Mouse (Mus musculus): ENCODE results near the gene Ankrd28.
"Not testable (repeated sequence)": the region's sequence is repeated elsewhere in the genome, so short reads cannot be mapped to it uniquely, and the experiment has no call there.

Gene Ankrd28

GRCm38 (mm10) chr14:31830571-31831369 lies at the start of gene Ankrd28:
Gene Ankrd28 (minus strand): TSS chr14:31830651.
- peak; percentile 95 for DNase-seq

GRCm38 (mm10) chr14:31879456-31879855 lies 49.0 kb upstream of the Ankrd28 start:
- no peak for DNase-seq

GRCm38 (mm10) chr14:31872130-31872529 lies 41.7 kb upstream of the Ankrd28 start:
- DNase-seq, result peak; percentile 41

- DNase-seq, result no peak
Observed at GRCm38 (mm10) chr14:31870436-31870835, 40.0 kb upstream of the Ankrd28 start.

- DNase-seq, result peak; percentile 26
Observed at GRCm38 (mm10) chr14:31868591-31868990, 38.1 kb upstream of the Ankrd28 start.

DNA sequence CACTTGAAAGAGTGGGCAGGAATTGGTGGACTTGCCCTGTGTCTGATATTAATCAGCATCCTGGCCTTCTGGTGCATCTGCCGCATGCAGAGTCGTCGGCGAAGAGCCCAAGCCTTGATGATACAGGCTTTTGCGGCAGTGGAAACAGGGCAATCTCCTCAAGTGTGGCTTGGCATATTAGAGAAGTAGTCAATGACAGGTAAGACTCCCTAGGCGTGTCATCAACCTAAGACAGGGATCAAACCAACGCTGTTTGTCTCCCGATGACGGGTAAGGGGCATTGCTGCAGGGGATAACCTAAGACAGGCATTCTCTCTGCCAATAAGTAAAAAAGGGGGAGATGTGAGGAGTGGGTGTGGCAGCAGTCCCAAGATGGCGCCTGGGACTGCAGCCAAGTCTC lies 35.9 kb upstream of the Ankrd28 start:
- not testable (repeated sequence) for DNase-seq

- DNase-seq, result no peak
Observed at GRCm38 (mm10) chr14:31858679-31859078, 28.2 kb upstream of the Ankrd28 start.

DNA sequence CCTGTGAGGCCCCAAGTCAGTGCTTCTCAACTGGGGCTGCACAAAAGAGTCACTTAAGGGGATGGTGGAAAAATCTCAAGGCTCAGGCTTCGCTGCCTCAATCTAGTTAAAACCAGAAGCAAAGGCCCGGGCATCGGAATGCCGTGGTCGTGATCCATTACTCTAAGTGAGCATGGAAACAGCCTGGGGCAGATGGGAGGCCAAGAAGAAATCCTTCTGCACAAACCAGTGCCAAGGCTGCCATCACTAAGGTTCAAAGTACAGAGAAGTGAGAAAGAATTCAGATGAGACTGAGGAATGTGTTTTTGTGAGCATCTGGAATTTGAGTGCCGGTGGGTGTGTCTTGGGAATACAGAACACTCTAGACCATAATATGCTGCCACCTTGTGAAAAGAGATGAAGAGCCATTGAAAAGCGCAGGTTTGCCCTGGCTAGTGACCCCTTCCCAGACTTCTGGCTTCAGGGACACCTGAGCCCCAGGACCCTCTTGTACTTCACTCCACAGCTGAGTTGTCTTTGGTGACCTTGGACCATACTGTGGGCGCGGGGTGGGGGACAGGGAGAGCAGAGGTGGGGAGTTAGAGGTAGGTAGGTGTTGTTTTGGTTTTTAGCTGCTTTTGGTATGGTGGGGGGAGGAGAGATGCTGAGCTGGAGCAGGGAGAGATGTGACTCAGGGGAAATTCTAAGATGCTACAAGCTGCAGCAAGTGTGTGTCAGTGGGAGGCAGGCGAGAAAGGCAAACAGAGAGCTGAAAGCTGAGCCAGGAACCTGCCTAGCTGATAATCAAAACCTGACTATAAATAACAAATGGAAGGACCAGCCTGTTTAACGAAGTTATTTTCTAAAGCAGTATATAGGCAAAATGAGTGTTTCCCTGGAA lies 26.9 kb upstream of the Ankrd28 start:
- DNase-seq, result peak; percentile 72

DNA sequence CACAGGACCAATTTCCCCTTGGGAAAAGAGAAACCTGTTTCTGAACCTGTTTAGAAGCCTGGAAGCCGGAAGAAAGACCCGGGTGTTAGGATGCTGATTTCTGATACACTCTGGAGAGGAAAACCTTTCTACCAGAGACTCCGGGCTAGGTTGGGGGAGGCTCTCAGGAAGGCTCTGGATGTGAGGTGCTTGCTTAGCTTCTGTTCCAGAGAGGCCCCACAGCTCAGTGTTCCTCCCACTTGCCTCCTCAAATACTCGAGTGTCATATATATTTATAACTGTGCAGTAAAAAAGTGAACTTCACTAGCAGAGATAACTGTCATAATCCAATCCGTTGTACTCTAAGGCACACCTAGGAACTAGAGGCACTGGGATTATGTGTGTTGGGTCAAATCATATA lies 25.6 kb upstream of the Ankrd28 start:
- DNase-seq, result no peak

DNA sequence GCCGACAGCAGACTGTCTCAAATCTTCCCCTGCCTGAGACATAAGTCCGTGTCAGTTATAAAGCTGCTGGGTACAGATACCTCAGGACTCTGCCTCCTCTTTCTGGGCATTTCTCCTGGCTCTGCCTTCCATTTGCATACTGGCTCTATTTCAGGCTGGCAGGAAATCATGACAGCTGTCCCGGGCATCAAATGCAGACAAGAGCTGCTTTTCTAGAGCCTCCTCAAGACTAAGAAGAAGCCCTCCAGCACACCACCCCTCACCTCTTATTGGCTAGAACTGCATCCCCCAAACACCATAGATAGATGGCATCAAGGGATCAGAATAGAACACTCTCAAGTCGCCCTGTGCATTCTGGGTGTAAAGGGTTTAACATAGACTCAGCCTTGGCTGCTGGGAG lies 24.2 kb upstream of the Ankrd28 start:
- DNase-seq, result no peak

DNA sequence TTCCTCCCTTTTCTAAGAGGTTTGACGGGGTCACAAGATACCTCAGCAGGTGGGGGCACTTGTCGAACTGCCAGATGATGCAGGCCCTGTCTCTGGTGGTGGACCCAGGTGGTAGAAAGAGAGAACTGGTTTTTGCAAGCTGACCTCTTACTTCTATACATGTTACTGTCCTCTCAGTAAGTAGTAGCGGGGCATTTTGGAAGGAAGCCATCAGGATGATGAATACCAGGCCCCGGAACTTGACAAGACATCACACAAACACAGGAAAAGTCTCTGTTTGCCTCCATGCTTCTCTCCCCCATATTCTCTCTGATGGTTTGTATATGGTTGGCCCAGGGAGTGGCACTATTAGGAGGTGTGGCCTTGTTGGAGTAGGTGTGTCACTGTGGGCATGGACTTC lies 13.1 kb upstream of the Ankrd28 start:
- no peak for DNase-seq

- DNase-seq, result peak; percentile 38
Observed at GRCm38 (mm10) chr14:31832022-31832421, 1.6 kb upstream of the Ankrd28 start.

DNA sequence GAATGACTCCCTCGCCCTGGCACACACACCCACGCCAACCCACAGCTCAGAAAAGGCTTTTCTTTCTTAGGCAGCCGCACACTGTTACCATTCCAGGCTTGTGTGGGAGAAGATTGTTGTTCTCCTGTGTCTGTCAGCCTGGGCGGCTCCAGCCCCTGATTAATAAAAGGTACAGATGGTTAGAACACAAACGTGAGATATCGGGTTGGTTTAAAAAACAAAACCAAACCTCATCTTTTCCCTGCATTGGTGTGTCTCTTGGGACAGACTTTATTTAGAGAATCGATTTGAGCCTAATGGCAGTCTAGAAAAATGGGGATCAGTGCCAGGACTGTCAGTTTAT lies 890 bp upstream of the Ankrd28 start:
- DNase-seq, result peak; percentile 27

GRCm38 (mm10) chr14:31829761-31830562 lies 489 bp downstream of the Ankrd28 start:
- DNase-seq, result peak; percentile 70

- no peak for DNase-seq
Observed at GRCm38 (mm10) chr14:31827221-31827620, 3.2 kb downstream of the Ankrd28 start.

- no peak for DNase-seq
Observed at GRCm38 (mm10) chr14:31809942-31810341, 20.5 kb downstream of the Ankrd28 start.

- no peak for DNase-seq
Observed at GRCm38 (mm10) chr14:31803791-31804190, 26.7 kb downstream of the Ankrd28 start.

DNA sequence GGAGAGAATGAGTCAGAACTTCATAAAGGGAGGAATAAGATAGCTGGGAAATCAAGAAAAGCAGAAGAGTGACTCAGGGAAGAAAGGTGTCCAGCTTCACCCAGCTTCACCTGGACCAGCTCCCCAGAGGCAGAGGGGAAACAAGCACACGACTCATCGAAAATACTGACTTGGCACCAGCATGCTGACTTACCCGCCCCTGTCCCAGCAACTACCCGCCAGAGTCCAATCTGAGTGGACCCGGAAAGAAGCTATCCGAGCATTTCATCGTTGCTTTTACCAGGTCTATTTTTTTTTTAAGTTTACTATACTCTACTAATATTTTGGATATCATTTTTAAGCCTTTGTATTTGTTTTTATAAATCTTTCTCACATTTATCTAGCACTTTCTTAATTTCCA lies 29.5 kb downstream of the Ankrd28 start:
- peak; percentile 76 for DNase-seq

DNA sequence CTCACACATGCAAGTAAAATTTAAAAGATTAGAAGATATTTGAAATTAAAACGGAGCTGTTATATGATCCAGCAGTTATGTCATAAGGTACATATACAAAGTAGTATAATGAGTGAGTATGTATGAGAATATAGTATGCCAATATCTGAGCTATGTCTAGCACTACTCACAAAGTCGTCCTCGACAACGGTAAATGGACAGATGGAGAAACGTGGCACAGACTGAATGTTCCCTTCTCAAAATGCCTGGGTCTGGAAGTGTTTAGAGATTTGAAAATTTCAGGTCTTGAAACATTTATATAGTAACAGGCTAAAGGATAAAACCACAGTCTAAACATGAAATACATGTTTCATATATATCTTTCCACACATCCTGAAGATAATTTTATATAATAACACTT lies 30.0 kb downstream of the Ankrd28 start:
- no peak for DNase-seq

GRCm38 (mm10) chr14:31798937-31799336 lies 31.5 kb downstream of the Ankrd28 start:
- no peak for DNase-seq

GRCm38 (mm10) chr14:31795535-31795934 lies 34.9 kb downstream of the Ankrd28 start:
- DNase-seq, result no peak

DNA sequence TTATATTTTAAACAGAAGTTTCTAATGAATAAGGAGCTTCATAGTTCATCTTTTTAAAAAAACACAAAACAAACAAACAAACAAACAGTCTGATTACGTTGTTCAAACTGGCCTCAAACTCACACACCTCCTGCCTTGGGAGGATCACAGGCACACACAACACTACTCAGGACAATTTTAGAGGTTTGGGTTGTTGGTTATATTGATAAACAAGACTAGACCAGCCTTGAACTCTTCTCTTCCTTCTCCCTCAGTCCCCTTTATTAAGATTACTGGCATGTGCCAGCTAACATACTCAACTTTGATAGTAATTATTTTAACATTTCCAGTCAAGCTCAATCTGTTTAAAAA lies 35.7 kb downstream of the Ankrd28 start:
- no peak for DNase-seq

Data from kidney, adult 9 months (tissue).